Mouse (Mus musculus): ENCODE measurements around the gene Mfsd6l. TPM values are rescaled to one million over a fixed set of nuclear protein-coding genes. Genes with fewer than 3 reads are reported as not detected.

Mfsd6l gene
- polyA plus RNA-seq, 1 experiment from 2014 or later = not detected

- Histone ChIP-seq H3K4me1 (replicated peaks) (no peaks in the 10 kb centered on the region), H3K27ac (replicated peaks) (no peak overlapping the region), H3K9me3 (replicated peaks) (no peaks in the 10 kb centered on the region), H3K36me3 (replicated peaks) (no peaks in the 10 kb centered on the region), H3K9ac (no peak overlapping the region), H3K4me2 (no peak overlapping the region), H3K27me3 (no peaks in the 10 kb centered on the region; the same call in 1 of the 2 replicates), H3K4me3 (replicated peaks) (no peak overlapping the region)
- 61% methylated on average over 8 of the region's 8 CpGs for WGBS (ENCODE audit: insufficient replicate concordance)
- ATAC-seq (ENCODE audit: insufficient read depth) = no peak
Measured at GRCm38 (mm10) chr11:68583906-68584480, 28.0 kb downstream of the Mfsd6l start.

GRCm38 (mm10) chr11:68585890-68586289 lies 29.9 kb downstream of the Mfsd6l start:
- Histone ChIP-seq H3K9ac (no peak overlapping the region), H3K4me2 (no peak overlapping the region), H3K27me3 (no peaks in the 10 kb centered on the region; the same call in 1 of the 2 replicates), H3K4me1 (replicated peaks) (no peaks in the 10 kb centered on the region), H3K4me3 (replicated peaks) (no peak overlapping the region), H3K9me3 (replicated peaks) (no peaks in the 10 kb centered on the region), H3K36me3 (replicated peaks) (no peaks in the 10 kb centered on the region), H3K27ac (replicated peaks) (no peak overlapping the region)
- WGBS (ENCODE audit: insufficient replicate concordance) = 10% methylated on average over 3 of the region's 3 CpGs
- no peak for ATAC-seq (ENCODE audit: insufficient read depth)

- H3K9ac ChIP-seq = no peak within 1 kb of the TSS
- 54% methylated on average over 5 of the region's 5 CpGs for WGBS (ENCODE audit: insufficient replicate concordance)
- no peak within 1 kb of the TSS for H3K4me3 ChIP-seq (replicated peaks)
- no peaks in the 10 kb centered on the region for H3K36me3 ChIP-seq (replicated peaks)
- no peak for ATAC-seq (ENCODE audit: insufficient read depth)
- no peaks in the 10 kb centered on the region for H3K9me3 ChIP-seq (replicated peaks)
- no peaks in the 10 kb centered on the region; the same call in 1 of the 2 replicates for H3K27me3 ChIP-seq
- H3K4me2 ChIP-seq = no peak within 1 kb of the TSS
- no peaks in the 10 kb centered on the region for H3K4me1 ChIP-seq (replicated peaks)
- no peak within 1 kb of the TSS for H3K27ac ChIP-seq (replicated peaks)
Measured at GRCm38 (mm10) chr11:68586721-68587120, 30.7 kb downstream of the Mfsd6l start, which contains the start of gene Ccdc42. Ccdc42 (plus strand) TSS chr11:68587021.

GRCm38 (mm10) chr11:68589055-68589809 lies 33.2 kb downstream of the Mfsd6l start:
- 50% methylated on average over 8 of the region's 8 CpGs for WGBS (ENCODE audit: insufficient replicate concordance)
- no peak overlapping the region for H3K27ac ChIP-seq (replicated peaks)
- no peaks in the 10 kb centered on the region for H3K36me3 ChIP-seq (replicated peaks)
- no peak for ATAC-seq (ENCODE audit: insufficient read depth)
- H3K4me3 ChIP-seq (replicated peaks) = no peak overlapping the region
- H3K27me3 ChIP-seq = no peaks in the 10 kb centered on the region; the same call in none of the 2 replicates
- H3K9me3 ChIP-seq (replicated peaks) = no peaks in the 10 kb centered on the region
- no peak overlapping the region for H3K9ac ChIP-seq
- no peaks in the 10 kb centered on the region for H3K4me1 ChIP-seq (replicated peaks)
- H3K4me2 ChIP-seq = no peak overlapping the region

- H3K27ac ChIP-seq (replicated peaks) = no peak overlapping the region
- no peaks in the 10 kb centered on the region for H3K36me3 ChIP-seq (replicated peaks)
- no peaks in the 10 kb centered on the region for H3K9me3 ChIP-seq (replicated peaks)
- ATAC-seq (ENCODE audit: insufficient read depth) = no peak
- H3K9ac ChIP-seq = no peak overlapping the region
- H3K27me3 ChIP-seq = no peaks in the 10 kb centered on the region; the same call in none of the 2 replicates
- WGBS (ENCODE audit: insufficient replicate concordance) = 31% methylated on average over 5 of the region's 5 CpGs
- no peak overlapping the region for H3K4me3 ChIP-seq (replicated peaks)
- no peak overlapping the region for H3K4me2 ChIP-seq
- no peaks in the 10 kb centered on the region for H3K4me1 ChIP-seq (replicated peaks)
Measured at GRCm38 (mm10) chr11:68591708-68592107, 35.7 kb downstream of the Mfsd6l start.

- ATAC-seq (ENCODE audit: insufficient read depth) = no peak
Measured at GRCm38 (mm10) chr11:68593247-68593646, 37.3 kb downstream of the Mfsd6l start.

GRCm38 (mm10) chr11:68597912-68598311 lies 41.9 kb downstream of the Mfsd6l start:
- Histone ChIP-seq H3K4me3 (replicated peaks) (no peak overlapping the region), H3K4me2 (no peak overlapping the region), H3K4me1 (replicated peaks) (peaks cover 8% of the 10 kb centered on the region; the same call in 1 of the 2 replicates), H3K27ac (replicated peaks) (no peak overlapping the region), H3K27me3 (no peaks in the 10 kb centered on the region), H3K9ac (no peak overlapping the region), H3K36me3 (replicated peaks) (no peaks in the 10 kb centered on the region), H3K9me3 (replicated peaks) (no peaks in the 10 kb centered on the region)
- ATAC-seq (ENCODE audit: insufficient read depth) = no peak
- WGBS (ENCODE audit: insufficient replicate concordance) = 39% methylated on average over 2 of the region's 2 CpGs

More at GRCm38 (mm10) chr11:68593247-68593646, 37.3 kb downstream of the Mfsd6l start:
- Histone ChIP-seq H3K27me3 (no peaks in the 10 kb centered on the region; the same call in none of the 2 replicates), H3K4me1 (replicated peaks) (no peaks in the 10 kb centered on the region), H3K27ac (replicated peaks) (no peak overlapping the region), H3K4me2 (no peak overlapping the region), H3K9ac (no peak overlapping the region), H3K4me3 (replicated peaks) (no peak overlapping the region), H3K9me3 (replicated peaks) (no peaks in the 10 kb centered on the region), H3K36me3 (replicated peaks) (no peaks in the 10 kb centered on the region)
- 63% methylated on average over 3 of the region's 3 CpGs for WGBS (ENCODE audit: insufficient replicate concordance)

- Histone ChIP-seq H3K4me3 (replicated peaks) (no peak overlapping the region), H3K27ac (replicated peaks) (no peak overlapping the region), H3K9ac (no peak overlapping the region), H3K36me3 (replicated peaks) (no peaks in the 10 kb centered on the region), H3K4me1 (replicated peaks) (peaks cover 8% of the 10 kb centered on the region; the same call in 1 of the 2 replicates), H3K4me2 (no peak overlapping the region), H3K9me3 (replicated peaks) (no peaks in the 10 kb centered on the region), H3K27me3 (no peaks in the 10 kb centered on the region)
- no peak for ATAC-seq (ENCODE audit: insufficient read depth)
- WGBS (ENCODE audit: insufficient replicate concordance) = 41% methylated on average over 6 of the region's 6 CpGs
Measured at GRCm38 (mm10) chr11:68600551-68601021, 44.6 kb downstream of the Mfsd6l start.

GRCm38 (mm10) chr11:68601486-68601991 lies 45.6 kb downstream of the Mfsd6l start:
- no peak overlapping the region for H3K4me2 ChIP-seq
- peaks cover 8% of the 10 kb centered on the region; the same call in 1 of the 2 replicates for H3K4me1 ChIP-seq (replicated peaks)
- no peak overlapping the region for H3K4me3 ChIP-seq (replicated peaks)
- H3K27me3 ChIP-seq = no peaks in the 10 kb centered on the region
- H3K27ac ChIP-seq (replicated peaks) = no peak overlapping the region
- ATAC-seq (ENCODE audit: insufficient read depth) = no peak
- no peak overlapping the region for H3K9ac ChIP-seq
- H3K36me3 ChIP-seq (replicated peaks) = no peaks in the 10 kb centered on the region
- no peaks in the 10 kb centered on the region for H3K9me3 ChIP-seq (replicated peaks)
- 27% methylated on average over 9 of the region's 9 CpGs for WGBS (ENCODE audit: insufficient replicate concordance)

GRCm38 (mm10) chr11:68602200-68602931 lies 46.4 kb downstream of the Mfsd6l start:
- WGBS (ENCODE audit: insufficient replicate concordance) = 15% methylated on average over 8 of the region's 8 CpGs
- H3K4me1 ChIP-seq (replicated peaks) = peaks cover 8% of the 10 kb centered on the region; the same call in 1 of the 2 replicates
- no peak overlapping the region for H3K4me2 ChIP-seq
- no peaks in the 10 kb centered on the region for H3K9me3 ChIP-seq (replicated peaks)
- H3K27me3 ChIP-seq = no peaks in the 10 kb centered on the region
- H3K9ac ChIP-seq = no peak overlapping the region
- no peak for ATAC-seq (ENCODE audit: insufficient read depth)
- H3K36me3 ChIP-seq (replicated peaks) = no peaks in the 10 kb centered on the region
- H3K27ac ChIP-seq (replicated peaks) = no peak overlapping the region
- H3K4me3 ChIP-seq (replicated peaks) = no peak overlapping the region

GRCm38 (mm10) chr11:68607046-68607445 lies 51.1 kb downstream of the Mfsd6l start:
- WGBS (ENCODE audit: insufficient replicate concordance) = 65% methylated on average over 2 of the region's 2 CpGs
- H3K27ac ChIP-seq (replicated peaks) = no peak overlapping the region
- H3K4me1 ChIP-seq (replicated peaks) = peaks cover 8% of the 10 kb centered on the region; the same call in 1 of the 2 replicates
- H3K27me3 ChIP-seq = no peaks in the 10 kb centered on the region
- H3K9ac ChIP-seq = no peak overlapping the region
- no peak overlapping the region for H3K4me3 ChIP-seq (replicated peaks)
- no peak for ATAC-seq (ENCODE audit: insufficient read depth)
- H3K36me3 ChIP-seq (replicated peaks) = no peaks in the 10 kb centered on the region
- no peaks in the 10 kb centered on the region for H3K9me3 ChIP-seq (replicated peaks)
- no peak overlapping the region for H3K4me2 ChIP-seq

All from liver, embryonic 15.5 days (tissue).